Mouse (Mus musculus) mouse trophoblast stem cell (cell line): ENCODE results near the gene Zc3h10.
"Not testable (repeated sequence)": the region's sequence is repeated elsewhere in the genome, so short reads cannot be mapped to it uniquely, and the experiment has no call there.

ENCODE experiments used
- in situ Hi-C, 2 experiments: fragments of 300-500 bp; cut with MseI, MboI; formaldehyde crosslinking; loops; 2 replicates in 1 of 2; 3 replicates in 1 of 2; pipeline ENCODE4 v1.15.1; 2025

The Zc3h10 gene

DNA sequence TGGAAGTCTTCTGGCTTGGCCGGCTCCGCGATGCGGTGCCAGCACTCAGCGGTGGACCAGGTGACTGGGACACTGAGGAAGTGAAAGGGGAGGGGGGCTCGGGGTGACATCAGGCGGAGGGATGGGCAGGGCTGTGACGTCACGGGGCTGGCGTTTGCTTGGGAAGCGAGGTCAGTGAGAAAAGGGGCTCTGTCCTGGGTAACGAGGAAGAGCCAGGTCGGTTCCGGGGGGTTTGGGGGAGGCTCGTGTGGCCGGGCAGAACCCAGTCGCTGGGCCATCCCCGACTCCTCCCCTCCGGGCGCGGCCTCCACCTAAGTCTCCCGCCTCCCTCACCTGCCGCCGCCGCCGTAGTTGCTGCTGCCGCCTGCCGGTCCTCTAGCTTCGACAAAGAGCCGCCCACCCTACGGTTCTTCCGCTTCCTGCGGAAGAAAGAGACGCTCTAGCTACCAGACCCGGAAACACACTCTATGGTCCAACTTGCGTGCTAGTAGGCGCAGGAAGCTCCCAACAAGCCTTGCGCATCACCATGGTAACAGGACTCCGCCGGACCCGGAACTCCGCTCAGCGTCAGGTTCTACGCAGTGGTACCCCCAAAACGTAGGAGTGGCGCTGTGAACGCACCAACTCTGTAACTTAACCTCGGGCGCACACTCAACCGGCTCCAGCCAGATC is at the start of gene Zc3h10:
Zc3h10 (minus strand) TSS at position 414 of the 672 bp plus-strand sequence.
- in situ Hi-C loops = no loop called here

DNA sequence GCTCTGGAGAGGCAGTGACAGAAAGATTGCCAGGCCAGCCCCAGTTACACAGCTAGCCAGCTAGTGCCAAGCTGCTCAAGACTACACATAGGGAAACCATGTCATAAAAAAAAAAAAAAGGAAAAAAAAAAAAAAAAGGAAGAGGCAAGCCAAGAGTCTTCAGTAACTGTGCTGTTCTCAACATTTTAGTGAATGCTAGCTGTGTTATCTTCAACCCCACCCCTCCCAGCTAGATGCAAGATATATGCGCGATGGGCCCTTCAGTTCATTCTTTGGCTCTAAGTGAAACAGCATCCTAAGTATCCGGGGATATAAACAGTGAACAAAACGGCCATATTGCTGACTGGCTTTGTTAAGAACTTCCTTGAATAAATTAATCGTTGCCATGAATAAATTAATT is 45.2 kb upstream of the Zc3h10 start:
- in situ Hi-C loops = no loop called here

DNA sequence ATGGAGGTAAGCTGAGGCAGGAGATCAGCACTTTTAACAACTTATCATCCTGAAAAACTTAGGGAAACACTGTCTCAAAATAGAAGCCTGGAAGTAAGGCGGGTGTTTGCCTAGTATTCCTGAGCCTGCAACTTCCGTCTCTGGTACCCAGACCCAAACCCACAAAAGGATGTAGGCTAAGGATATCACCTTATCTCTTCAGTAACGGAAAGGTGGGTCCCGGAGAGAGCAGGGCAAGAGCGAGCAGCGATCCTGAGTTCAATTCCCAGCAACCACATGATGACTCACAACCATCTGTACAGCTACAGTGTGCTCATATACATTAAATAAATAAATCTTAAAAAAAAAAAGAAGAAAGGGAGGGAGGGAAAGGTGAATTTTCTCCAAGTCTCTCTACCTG is 43.9 kb upstream of the Zc3h10 start:
- in situ Hi-C loops = no loop called here

DNA sequence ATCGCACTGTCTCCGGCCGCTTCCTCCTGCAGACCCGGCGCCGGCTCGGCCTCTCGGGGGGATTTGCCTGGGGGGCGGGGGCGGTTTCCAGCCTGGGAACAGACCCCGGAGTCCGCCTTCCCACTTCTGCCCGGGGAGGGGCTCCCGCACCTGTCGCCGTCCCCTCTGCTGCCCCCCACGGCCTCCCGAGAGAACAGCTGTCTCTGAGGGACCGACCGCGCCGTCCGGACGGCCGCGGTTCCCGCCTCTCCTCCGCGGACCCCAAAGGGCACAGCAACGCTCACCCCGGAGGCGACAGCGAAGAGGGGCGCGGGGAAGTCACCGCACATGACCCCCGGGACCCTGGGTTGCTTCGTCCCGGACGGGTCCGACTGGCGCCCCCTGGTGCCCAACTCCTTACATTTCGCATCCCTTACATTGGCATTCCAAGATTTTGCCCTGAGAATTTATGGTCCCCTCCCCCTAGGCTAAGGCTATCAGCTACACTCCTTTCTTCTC is 42.7 kb upstream of the Zc3h10 start:
- in situ Hi-C loops = no loop called here

DNA sequence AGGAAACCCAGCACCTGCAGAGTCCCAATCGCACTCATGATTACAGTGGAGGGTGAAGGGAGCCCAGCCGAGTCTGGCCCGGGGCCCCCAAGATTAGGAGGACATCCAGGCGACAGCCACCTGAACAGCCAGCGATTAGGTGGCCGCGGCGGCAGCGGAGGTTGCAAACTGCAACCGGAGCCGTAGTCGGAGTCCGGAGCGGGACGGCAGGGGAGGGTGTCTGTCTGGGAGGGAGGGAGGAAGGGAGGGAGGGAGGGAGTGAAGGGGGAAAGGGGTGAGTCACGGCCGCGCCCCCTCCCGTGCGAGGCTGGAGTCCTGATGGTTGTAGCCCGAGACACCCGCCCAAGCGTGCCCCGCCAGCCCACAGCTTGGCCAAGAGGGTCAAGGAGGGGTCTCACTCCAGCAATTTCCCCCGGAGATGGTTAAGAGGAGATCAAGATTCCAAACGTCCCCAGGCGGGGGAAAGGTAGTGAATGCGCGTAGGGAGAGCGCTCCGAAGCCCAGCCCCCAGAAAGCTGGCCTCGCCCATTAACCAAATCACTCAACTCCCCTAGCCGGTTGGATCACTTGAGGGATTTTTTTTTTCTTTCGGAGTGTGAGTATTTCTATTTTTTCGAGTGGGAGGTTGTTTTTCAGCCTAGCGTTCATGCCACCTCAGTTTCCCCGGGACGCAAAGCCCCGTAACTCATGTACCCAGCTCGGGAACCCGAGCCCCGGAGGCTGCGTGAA is 42.1 kb upstream of the Zc3h10 start, which contains the start of gene Erbb3:
Erbb3 (minus strand) TSS at position 189 of the 729 bp plus-strand sequence.
- in situ Hi-C loops = no loop called here

DNA sequence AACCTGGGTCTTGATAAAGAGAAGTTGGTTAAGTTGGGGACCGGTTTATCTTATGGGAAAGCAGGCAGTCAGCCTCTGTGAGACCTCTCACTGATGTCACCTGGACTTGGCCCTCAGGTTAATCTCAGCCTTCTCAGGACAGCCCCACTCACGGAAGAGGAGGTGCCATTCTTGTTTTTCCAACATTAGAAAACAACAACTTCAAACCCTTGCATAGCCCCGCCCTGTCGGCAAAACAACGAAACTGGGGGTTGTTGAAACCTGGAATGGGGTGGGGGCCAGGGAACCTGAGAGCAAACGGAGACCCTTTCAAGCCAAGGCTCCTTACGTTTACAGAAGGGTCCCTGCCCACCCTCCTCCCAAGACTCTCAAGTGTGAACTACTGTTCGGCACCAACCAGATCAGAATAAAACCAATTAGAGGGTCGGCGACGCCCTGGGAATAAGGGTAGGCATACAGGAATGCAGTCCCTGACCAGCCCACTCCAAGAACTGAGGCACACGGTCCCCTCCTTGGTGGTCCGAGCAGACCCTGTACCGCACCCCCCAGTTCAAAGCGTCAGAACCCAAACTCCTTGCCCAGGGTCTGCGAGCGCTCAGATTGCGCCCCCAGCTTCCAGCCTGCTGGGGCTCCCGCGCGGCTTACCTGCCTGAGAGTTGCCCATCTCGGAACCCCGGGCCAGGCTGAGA is 41.3 kb upstream of the Zc3h10 start:
- in situ Hi-C loops = no loop called here

DNA sequence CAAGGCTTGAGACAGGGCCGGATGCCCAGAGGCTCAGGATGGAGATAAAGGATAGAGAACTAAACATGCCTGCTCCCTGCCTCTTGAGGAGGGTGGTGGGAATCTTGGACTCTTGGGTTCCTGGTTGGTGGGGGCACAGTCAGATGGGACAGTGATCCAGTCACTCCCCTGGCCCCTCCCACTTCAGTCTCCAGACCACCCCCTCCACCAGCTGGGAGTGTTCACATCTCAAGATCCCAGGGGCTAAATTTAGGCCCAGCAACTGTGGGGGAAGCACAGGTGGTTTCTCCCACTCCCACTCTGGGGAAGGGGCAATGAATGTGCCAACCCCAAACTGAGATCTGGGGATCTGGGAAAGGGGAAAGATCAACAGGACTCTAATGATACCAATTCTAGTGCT is 40.6 kb upstream of the Zc3h10 start:
- in situ Hi-C loops = no loop called here

DNA sequence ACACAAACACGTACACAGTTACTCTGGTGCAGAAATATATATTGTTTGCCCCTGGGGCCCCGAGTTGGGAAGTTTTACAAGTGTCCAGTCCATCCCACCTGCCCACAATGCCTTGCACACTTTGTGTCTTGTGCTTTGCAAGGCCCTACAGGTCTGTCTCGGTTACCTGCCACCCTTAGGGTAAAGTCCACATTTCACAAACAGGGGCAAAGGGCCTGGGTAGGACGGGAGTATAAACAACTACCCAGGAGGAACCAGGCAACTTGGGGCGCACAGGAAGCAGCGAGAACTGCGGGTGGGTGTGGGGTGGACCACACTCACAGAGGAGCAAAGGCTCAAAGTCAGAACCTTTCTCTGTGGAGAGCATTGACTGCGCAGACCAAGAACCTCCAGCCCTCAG is 40.1 kb upstream of the Zc3h10 start:
- in situ Hi-C loops = no loop called here

DNA sequence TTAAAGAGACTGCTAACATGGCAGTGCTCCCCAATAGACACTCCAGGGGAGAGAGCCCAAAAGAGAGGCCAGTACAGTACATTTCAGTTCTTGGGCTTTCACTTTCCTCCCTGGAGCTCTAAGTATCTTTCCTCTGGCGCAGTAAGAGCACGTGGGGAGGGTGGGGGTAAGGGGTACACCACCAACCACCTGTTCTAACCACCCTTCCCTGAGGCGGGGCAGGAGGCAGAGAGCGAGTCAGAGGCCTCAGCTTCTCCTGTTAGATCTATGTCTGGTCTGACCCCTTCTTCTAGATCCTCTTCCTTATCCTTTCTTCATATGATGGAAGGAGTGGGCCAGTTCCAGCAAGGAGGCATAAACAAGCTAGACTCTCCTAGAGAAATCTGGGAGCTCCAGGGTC is 39.5 kb upstream of the Zc3h10 start:
- in situ Hi-C loops = no loop called here

DNA sequence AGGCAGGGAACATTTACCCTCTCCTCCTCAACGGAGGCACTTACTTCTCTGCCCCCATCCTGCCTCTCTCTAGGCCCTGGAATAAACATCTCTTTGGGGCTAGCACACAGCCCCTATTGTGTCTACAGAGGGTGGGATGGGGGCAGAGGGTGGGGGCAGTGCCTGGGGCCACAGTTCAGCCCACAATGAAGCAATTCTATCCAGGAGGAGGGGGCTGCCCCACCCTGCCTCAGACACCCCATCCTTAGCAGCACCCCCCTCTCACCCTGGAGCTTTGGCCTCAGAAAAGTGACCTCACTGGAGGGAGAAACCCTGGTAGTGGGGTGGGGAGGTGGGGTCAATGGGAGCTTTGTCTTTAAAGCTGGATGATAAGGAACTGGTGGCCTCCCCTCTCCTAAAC is 39.0 kb upstream of the Zc3h10 start:
- in situ Hi-C loops = no loop called here

DNA sequence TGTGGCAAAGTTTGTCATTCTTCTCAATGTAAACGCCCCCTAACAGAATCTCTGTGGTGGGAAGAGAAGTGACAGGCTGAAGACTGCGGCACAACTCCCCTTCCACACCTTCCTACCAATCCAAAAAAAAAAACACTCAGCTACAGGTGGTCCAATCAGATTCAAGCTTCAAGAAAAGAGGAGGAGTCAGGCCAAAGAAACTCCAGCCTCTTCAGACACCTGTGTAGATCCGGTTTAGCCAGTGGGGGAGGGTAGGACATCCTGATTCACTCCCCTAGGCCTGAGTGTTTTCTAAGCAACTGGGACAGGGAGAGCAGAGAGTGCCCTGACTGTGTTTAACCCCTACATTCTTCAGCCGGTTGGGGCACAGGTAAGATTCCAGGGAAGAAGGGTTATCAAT is 36.8 kb upstream of the Zc3h10 start:
- in situ Hi-C loops = no loop called here

DNA sequence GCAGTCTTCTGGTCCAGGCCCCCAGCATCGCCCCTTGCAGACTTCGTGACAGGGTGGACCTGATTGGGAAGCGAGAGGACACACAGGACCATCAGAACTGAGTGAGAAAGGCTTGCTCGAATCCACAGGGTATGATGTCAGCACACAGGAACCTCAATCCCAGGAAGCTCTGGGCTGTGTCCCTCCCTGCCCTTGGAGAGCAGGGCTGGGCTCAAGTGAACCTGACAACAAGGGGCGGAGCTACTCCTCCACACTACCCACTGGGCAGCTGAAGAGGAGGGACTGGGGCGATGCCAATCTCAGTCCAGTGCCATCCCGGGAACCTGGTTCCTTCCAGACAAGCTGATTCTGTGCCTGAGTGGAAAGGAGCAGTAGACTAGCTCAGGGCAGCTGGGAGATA is 36.1 kb upstream of the Zc3h10 start:
- in situ Hi-C loops = no loop called here

DNA sequence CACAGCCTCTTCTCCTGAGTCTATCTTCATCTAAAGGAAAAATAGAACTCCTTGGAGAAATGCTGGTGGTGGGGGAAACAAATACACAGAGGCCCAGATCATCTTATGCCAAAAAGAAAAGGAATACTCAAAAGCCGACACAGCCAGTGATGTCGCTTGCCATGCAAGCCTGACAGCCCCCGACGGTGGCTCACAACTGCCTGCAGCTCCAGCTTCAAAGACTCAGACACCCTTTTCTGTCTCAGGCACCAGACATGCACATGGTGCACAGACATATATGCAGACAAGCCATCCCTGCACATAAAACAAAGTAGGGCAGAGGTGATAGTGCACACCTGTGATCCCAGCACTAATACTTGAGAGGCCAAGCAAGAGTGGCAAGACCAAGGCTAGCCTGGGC is 32.2 kb upstream of the Zc3h10 start:
- in situ Hi-C loops = no loop called here

DNA sequence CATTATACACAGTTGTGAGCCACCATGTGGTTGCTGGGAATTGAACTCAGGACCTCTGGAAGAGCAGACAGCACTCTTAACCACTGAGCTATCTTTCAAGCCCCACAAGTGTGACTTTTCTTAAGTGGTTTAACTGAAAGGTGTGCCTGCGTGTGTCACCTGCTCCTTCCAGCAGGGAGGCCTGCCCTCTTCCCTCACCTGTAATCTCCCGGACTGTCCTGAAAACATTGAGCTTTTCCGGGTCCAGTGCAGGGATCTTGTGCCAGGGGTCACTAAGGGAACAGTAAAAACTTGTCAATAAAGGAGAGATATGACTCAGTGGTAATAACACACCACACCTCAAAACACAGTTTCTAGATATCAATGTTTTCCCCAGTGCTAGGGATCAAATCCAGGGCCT is 31.7 kb upstream of the Zc3h10 start:
- in situ Hi-C loops = no loop called here

DNA sequence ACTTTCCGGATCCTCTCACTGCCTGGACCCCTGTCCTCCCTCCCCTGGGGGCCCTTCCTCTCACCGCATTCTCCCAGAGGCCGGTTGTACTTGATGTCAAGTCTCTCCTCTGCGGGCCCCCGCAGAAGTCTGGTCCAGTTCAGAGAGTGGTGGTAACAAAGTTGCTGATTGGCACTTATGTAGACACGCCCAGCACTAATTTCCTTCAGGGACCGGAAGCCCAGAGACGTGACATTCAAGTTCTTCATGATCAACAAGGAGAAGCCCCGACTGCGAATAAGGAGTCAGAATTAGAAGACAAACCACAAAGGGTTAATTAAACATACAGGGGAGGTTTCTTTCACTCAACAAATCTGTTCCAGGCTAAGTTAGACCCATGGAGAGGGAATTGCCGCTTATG is 30.8 kb upstream of the Zc3h10 start:
- in situ Hi-C loops = no loop called here

DNA sequence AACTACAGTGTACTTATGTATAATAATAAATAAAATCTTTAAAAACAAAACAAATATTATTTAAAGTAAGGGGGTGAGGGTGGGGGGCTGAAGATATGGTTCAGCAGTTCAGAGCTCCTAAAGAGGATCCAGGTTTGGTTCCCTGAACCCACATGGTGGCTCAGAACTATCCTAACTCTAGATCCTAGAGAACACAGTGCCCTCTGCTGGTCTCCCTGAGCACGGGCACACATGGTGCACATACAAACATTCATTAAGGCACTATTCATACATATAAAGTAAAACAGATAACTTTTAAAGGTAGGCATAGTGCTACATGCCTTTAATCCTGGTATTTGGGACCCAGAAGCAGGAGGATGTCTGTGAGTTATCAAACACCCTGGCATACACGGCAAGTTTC is 27.5 kb upstream of the Zc3h10 start:
- in situ Hi-C loops = no loop called here

DNA sequence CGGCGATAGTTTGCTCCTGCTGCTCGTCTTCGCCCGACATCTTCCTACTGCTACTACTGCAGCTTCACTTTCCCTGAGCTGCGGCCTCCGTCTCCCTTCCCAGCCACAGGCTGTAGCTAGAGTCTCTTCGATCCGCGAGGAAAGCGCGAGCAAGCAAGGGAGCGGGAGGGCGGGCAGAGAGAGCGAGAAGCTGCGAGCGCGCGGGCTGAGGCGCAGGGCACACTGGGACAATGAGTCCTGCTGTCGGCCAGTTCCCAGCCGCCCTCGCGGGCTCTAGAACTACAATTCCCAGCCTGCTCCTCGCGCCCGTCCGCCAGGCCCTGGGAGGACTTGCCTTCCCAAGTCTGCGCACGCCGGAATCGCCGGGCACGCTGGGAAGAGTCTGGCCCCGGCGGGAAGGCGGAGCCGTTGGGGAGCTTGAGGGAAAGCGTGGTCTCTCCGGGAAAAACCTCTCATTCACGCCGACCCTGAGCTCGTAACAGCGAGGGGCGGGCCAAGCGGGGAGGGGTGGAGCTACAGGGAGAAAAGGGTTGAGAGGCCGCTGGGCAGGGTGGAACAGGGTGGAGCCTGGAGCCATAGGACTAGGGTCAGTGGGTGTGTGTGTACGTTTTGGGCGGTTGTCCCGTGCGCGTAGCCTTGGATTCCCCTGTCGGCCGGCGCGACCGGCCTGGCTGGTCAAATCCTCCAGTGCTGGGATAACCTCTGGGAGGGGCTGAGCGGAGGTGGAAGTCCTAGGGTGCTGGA is 18.4 kb upstream of the Zc3h10 start, which contains the start of gene Pa2g4:
Pa2g4 (minus strand) TSS at position 200 of the 744 bp plus-strand sequence.
- in situ Hi-C loops = no loop called here

DNA sequence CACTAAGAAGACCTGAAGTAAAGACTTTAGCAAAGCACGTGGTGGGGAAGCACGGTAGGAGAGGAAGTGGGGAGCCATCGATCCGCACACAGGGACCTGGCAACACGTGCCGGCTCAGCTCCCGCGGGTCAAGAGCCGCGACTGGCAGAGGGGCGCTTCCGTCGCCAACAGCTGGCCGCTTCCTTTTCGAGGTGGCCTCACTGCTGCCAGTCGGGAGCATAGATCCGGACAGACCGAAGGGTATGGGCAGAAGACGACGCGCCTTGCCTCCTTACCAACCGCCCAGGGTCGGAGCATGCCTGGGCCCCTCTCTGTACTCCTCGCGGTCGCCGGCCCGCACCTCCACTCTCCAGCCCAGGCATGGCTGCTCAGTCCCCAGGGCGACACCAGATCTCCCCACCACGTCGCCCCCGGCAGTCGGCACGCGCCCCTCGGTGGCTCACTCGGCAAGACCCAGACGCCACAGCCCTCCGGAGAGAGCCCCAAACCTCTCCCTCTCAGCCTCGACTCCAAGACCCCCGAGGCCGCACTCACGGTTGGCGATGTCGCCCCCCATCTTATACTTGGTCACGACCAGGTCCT is 17.7 kb upstream of the Zc3h10 start:
- in situ Hi-C loops = no loop called here

DNA sequence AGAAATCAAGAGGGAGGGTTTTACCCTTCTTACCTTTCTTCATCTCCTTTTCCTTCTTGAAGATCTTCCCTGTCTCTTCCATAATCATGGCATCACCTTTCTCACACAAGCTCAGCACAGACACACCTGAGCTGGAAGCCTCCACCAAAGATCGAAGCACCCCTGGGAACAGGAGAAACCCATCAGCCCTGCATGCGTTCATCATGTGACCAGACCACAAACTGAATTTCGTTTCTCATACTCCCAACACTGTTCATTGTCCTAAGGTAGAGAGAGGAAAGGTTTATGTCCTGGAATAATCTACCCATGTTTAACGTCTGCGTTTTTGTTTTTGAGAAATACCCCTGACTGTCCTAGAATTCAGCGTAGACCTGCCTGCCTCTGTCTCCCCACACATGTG is 16.0 kb upstream of the Zc3h10 start:
- in situ Hi-C loops = no loop called here

DNA sequence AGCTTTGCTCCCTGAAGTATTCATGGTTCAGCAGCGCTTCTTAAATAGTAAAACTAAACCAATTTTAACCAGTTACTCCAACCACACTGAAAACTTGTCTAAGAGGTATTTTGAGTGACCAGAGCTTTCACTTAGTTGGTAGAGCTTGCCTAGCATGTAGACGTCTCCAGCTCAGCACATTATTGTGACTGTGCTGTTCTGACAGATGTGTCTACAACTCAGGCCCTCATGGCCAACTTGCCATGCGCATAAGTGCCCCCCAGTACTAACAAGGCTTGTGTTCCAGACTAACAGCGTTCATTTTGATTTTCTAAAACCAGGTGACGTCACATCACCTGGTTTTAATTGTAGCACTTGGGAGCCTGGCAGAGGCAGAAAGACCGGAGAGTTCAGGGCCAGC is 9.4 kb upstream of the Zc3h10 start:
- in situ Hi-C loops = no loop called here

DNA sequence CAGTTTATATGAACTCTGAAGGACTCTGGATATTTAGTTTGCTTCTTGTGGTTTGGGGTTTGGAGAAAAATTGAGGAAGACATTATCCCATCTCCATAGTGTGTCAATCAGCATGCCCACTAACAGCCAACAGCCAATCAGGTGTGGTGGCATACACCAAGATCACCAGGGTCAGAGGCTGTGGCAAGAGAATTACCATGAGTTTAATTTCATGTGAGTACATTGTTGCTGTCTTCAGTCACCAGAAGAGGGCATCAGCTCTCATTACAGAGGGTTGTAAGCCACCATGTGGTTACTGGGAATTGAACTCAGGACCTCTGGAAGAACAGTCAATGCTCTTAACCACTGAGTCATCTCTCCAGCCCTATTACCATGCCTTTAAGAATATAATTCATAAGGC is 8.7 kb upstream of the Zc3h10 start:
- in situ Hi-C loops = no loop called here

DNA sequence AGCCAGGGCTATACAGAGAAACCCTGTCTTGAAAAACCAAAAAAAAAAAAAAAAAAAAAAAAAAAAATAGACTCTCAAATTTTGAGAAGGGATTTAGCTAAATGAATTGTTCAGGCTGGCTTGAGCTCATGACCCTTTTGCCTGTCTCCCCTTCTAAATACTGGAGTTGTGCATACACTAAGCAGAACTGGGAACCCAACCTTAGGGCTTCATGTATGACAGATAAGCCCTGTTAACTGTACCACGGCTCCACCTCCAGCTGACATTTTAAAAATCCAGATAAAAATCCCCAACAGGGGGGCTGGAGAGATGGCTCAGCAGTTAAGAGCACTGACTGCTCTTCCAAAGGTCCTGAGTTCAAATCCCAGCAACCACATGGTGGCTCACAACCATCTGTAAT is 8.0 kb upstream of the Zc3h10 start:
- in situ Hi-C loops = not testable (repeated sequence)
